ENCODE assay signal across 22 mouse cellular contexts in genomic region chr2:120853151-120853550, GRCm38 (mm10). TPM values are rescaled to one million over a fixed set of nuclear protein-coding genes. Genes with fewer than 3 reads are reported as not detected.
DNase-seq lines count a peak whose midpoint lies in the region; ATAC-seq and TF ChIP-seq lines count a peak whose summit lies in the region.
"Had no signal": no experiment of that assay in that cellular context is flagged by ENCODE, and none has a peak within 500 bp of the region (broad histone marks: within the 10 kb centered on the region; RNA-seq: fewer than 3 reads in every experiment).

No protein-coding gene starts in this region.

- no peaks in the 10 kb centered on the region for H3K9me3 ChIP-seq in heart, postnatal 0 days (replicated peaks; ENCODE audit: control insufficient read depth, low read length)
- no peaks in the 10 kb centered on the region for H3K9me3 ChIP-seq in heart, embryonic 12.5 days (replicated peaks)
- no peaks in the 10 kb centered on the region for H3K9me3 ChIP-seq in hindbrain, postnatal 0 days (ENCODE audit: low read length)
- H3K9me3 ChIP-seq: embryonic facial prominence, embryonic 12.5 days; hindbrain, embryonic 10.5 days; limb, embryonic 12.5 days; lung, embryonic 15.5 days; neural tube, embryonic 13.5 days had no signal

- ATAC-seq in heart, postnatal 0 days (ENCODE audit: insufficient read depth, low read depth) = no peak
- no peak for ATAC-seq in heart, embryonic 12.5 days (ENCODE audit: insufficient number of reproducible peaks, low FRiP score)
- ATAC-seq in hindbrain, postnatal 0 days = no peak
- ATAC-seq: forebrain, embryonic 14.5 days had no signal

- peak overlapping the region; percentile 35; the same call in 1 of the 2 replicates for H3K27ac ChIP-seq in heart, postnatal 0 days (ENCODE audit: low read depth)
- H3K27ac ChIP-seq in heart, embryonic 12.5 days (ENCODE audit: poor library complexity, severe bottlenecking) = no peak overlapping the region
- H3K27ac ChIP-seq in hindbrain, postnatal 0 days = no peak overlapping the region
- H3K27ac ChIP-seq: embryonic facial prominence, embryonic 12.5 days; hindbrain, embryonic 10.5 days; limb, embryonic 12.5 days; liver, embryonic 14.5 days; lung, embryonic 15.5 days; macrophage; neural tube, embryonic 13.5 days had no signal

- peaks cover 8% of the 10 kb centered on the region; the same call in 1 of the 2 replicates for H3K4me1 ChIP-seq in heart, postnatal 0 days (ENCODE audit: control insufficient read depth, insufficient read depth)
- H3K4me1 ChIP-seq in heart, embryonic 12.5 days (replicated peaks) = peaks cover 3% of the 10 kb centered on the region; the same call in 1 of the 2 replicates
- H3K4me1 ChIP-seq in hindbrain, postnatal 0 days (ENCODE audit: insufficient read depth, low read length) = no peaks in the 10 kb centered on the region

- H3K36me3 ChIP-seq in heart, postnatal 0 days (replicated peaks; ENCODE audit: control insufficient read depth, insufficient read depth, low read length) = no peaks in the 10 kb centered on the region
- no peaks in the 10 kb centered on the region for H3K36me3 ChIP-seq in heart, embryonic 12.5 days
- no peaks in the 10 kb centered on the region for H3K36me3 ChIP-seq in hindbrain, postnatal 0 days (ENCODE audit: insufficient read depth, low read length)
- H3K36me3 ChIP-seq: embryonic facial prominence, embryonic 12.5 days; hindbrain, embryonic 10.5 days; limb, embryonic 12.5 days; lung, embryonic 15.5 days; neural tube, embryonic 13.5 days had no signal

- TF ChIP-seq EP300 in heart, postnatal 0 days (IDR thresholded peaks at IDR 0.05; ENCODE audit: low read depth) = no peak

- 74% methylated on average over 3 of the region's 3 CpGs for WGBS in heart, postnatal 0 days
- WGBS in heart, embryonic 12.5 days = 65% methylated on average over 3 of the region's 3 CpGs
- WGBS in hindbrain, postnatal 0 days = 82% methylated on average over 3 of the region's 3 CpGs

- H3K4me2 ChIP-seq in heart, postnatal 0 days (ENCODE audit: low read depth, low read length) = no peak overlapping the region
- no peak overlapping the region for H3K4me2 ChIP-seq in heart, embryonic 12.5 days
- no peak overlapping the region for H3K4me2 ChIP-seq in hindbrain, postnatal 0 days (ENCODE audit: low read depth, low read length)
- H3K4me2 ChIP-seq: embryonic facial prominence, embryonic 12.5 days; limb, embryonic 12.5 days; lung, embryonic 15.5 days; midbrain, embryonic 11.5 days; neural tube, embryonic 13.5 days had no signal

- DNase-seq in heart, postnatal 0 days (ENCODE audit: low spot score) = no peak
- DNase-seq in CD4-positive helper T cell, adult 2 months (ENCODE audit: low read depth, low spot score) = peak; percentile 27
- peak; percentile 50 to 71 for DNase-seq in kidney, postnatal 36 days
- peak; percentile 74 for DNase-seq in thymus, postnatal 25 days
- no peak for DNase-seq in urinary bladder, adult 18-20 months (ENCODE audit: low spot score in 2 of 2)
- DNase-seq in cerebellum, postnatal 4 days (ENCODE audit: low spot score in 2 of 2) = no peak
- no peak for DNase-seq in hindbrain, postnatal 0 days (ENCODE audit: low spot score)
- DNase-seq: adrenal gland, postnatal 10 days; cerebellum, adult 9-11 months; gastrocnemius, postnatal 14 days; right cerebral cortex, adult 18-20 months had no signal

- H3K9ac ChIP-seq in heart, postnatal 0 days (replicated peaks; ENCODE audit: low read depth, low read length) = no peak overlapping the region
- H3K9ac ChIP-seq in heart, embryonic 12.5 days = no peak overlapping the region
- H3K9ac ChIP-seq in hindbrain, postnatal 0 days (replicated peaks; ENCODE audit: low read length) = no peak overlapping the region
- H3K9ac ChIP-seq: embryonic facial prominence, embryonic 12.5 days; limb, embryonic 12.5 days; liver, embryonic 14.5 days; lung, embryonic 15.5 days; neural tube, embryonic 13.5 days had no signal

- no peaks in the 10 kb centered on the region for H3K27me3 ChIP-seq in heart, postnatal 0 days (ENCODE audit: control insufficient read depth, insufficient read depth, low read length)
- H3K27me3 ChIP-seq in heart, embryonic 12.5 days (replicated peaks) = no peaks in the 10 kb centered on the region
- no peaks in the 10 kb centered on the region for H3K27me3 ChIP-seq in hindbrain, postnatal 0 days (ENCODE audit: insufficient read depth, low read length)
- H3K27me3 ChIP-seq: embryonic facial prominence, embryonic 12.5 days; limb, embryonic 12.5 days; lung, embryonic 15.5 days; neural tube, embryonic 13.5 days had no signal

- no peak for TF ChIP-seq CTCF in heart, postnatal 0 days (IDR thresholded peaks at IDR 0.05; ENCODE audit: low read depth)
- TF ChIP-seq CTCF in hindbrain, postnatal 0 days (IDR thresholded peaks at IDR 0.05; ENCODE audit: low read depth) = no peak

- no peak overlapping the region for H3K4me3 ChIP-seq in heart, postnatal 0 days (ENCODE audit: low read depth, low read length)
- no peak overlapping the region for H3K4me3 ChIP-seq in heart, embryonic 12.5 days
- no peak overlapping the region for H3K4me3 ChIP-seq in hindbrain, postnatal 0 days (ENCODE audit: low read length)
- H3K4me3 ChIP-seq: embryonic facial prominence, embryonic 12.5 days; erythroblast, embryonic 14.5 days; hindbrain, embryonic 10.5 days; limb, embryonic 12.5 days; lung, embryonic 15.5 days; neural tube, embryonic 13.5 days had no signal

RNA-seq across cellular contexts. Expression of gene Ttbk2, which starts 2.7 kb away (rescaled TPM):
- total RNA-seq in heart, postnatal 0 days (2014; rRNA removed; ENCODE audit: low replicate concordance) = 5.8 and 14.5 TPM in 2 replicates
- 1.4 and 1.8 TPM in 2 replicates for polyA plus RNA-seq in heart, postnatal 0 days (2015; fragmentation: Nextera tagmentation; extraction: Ambion mirVana)
- polyA plus RNA-seq in heart, embryonic 12.5 days (2016; fragmentation: Nextera tagmentation; extraction: Ambion mirVana) = 4.8 and 5.1 TPM in 2 replicates
- 60.1 and 63.7 TPM in 2 replicates for total RNA-seq in hindbrain, postnatal 0 days (2014; rRNA removed)
- 9.2 and 9.3 TPM in 2 replicates for polyA plus RNA-seq in hindbrain, postnatal 0 days (2015; fragmentation: Nextera tagmentation; extraction: Ambion mirVana)

RNA-seq across cellular contexts. Expression of gene Cdan1, which starts 3.2 kb away (rescaled TPM):
- 20.2 and 43.6 TPM in 2 replicates for total RNA-seq in heart, postnatal 0 days (2014; rRNA removed; ENCODE audit: low replicate concordance)
- polyA plus RNA-seq in heart, postnatal 0 days (2015; fragmentation: Nextera tagmentation; extraction: Ambion mirVana) = 2.6 and 2.7 TPM in 2 replicates
- polyA plus RNA-seq in heart, embryonic 12.5 days (2016; fragmentation: Nextera tagmentation; extraction: Ambion mirVana) = 9.5 and 10.8 TPM in 2 replicates
- 27.0 and 37.8 TPM in 2 replicates for total RNA-seq in hindbrain, postnatal 0 days (2014; rRNA removed)
- 4.9 and 5.9 TPM in 2 replicates for polyA plus RNA-seq in hindbrain, postnatal 0 days (2015; fragmentation: Nextera tagmentation; extraction: Ambion mirVana)

Comparison
In these comparisons a context has a peak if more than half of its experiments do, and no peak if none do; other contexts are left out.
1. DNase-seq: peak in CD4-positive helper T cell, adult 2 months (single experiment), kidney, postnatal 36 days (2 of 2) and thymus, postnatal 25 days (single experiment); none in heart, postnatal 0 days (single experiment), urinary bladder, adult 18-20 months (0 of 2), cerebellum, postnatal 4 days (0 of 2) and hindbrain, postnatal 0 days (single experiment).